Mouse (Mus musculus) cerebral cortex, adult 2 months (tissue): ENCODE results near the gene F12.

Experiments used
- WGBS: fragments of 180-500 bp; shearing (Covaris S2); methylation state at CpG from one replicate; pipeline ENCODE4 v1.1.7; 2018; 5-methylcytosine and 5-hydroxymethylcytosine counted together

F12 gene

GRCm38 (mm10) chr13:55449679-55450441 lies 23.3 kb upstream of the F12 start:
- WGBS: 87% methylated on average over 17 of the region's 17 CpGs

- WGBS: 90% methylated on average over 9 of the region's 9 CpGs
Measured at GRCm38 (mm10) chr13:55449205-55449604, 22.6 kb upstream of the F12 start.

GRCm38 (mm10) chr13:55448131-55448530 lies 21.5 kb upstream of the F12 start:
- 86% methylated on average over 5 of the region's 5 CpGs for WGBS

GRCm38 (mm10) chr13:55447543-55447943 lies 20.9 kb upstream of the F12 start:
- 55% methylated on average over 3 of the region's 3 CpGs for WGBS

- WGBS: 79% methylated on average over 6 of the region's 6 CpGs
Measured at GRCm38 (mm10) chr13:55446483-55447105, 20.0 kb upstream of the F12 start.

GRCm38 (mm10) chr13:55445361-55446091 lies 18.9 kb upstream of the F12 start:
- 5% methylated on average over 66 of the region's 66 CpGs for WGBS

- WGBS: under 1% methylated on average over 35 of the region's 35 CpGs
Measured at GRCm38 (mm10) chr13:55444937-55445315, 18.3 kb upstream of the F12 start, which contains the start of gene Grk6. Grk6 (plus strand) TSS chr13:55445072.

GRCm38 (mm10) chr13:55444286-55444936 lies 17.8 kb upstream of the F12 start:
- under 1% methylated on average over 33 of the region's 33 CpGs for WGBS

- 32% methylated on average over 9 of the region's 9 CpGs for WGBS
Measured at GRCm38 (mm10) chr13:55443799-55444285, 17.2 kb upstream of the F12 start.

- WGBS: 86% methylated on average over 15 of the region's 15 CpGs
Measured at GRCm38 (mm10) chr13:55437111-55437629, 10.6 kb upstream of the F12 start.

GRCm38 (mm10) chr13:55431889-55432685 lies 5.5 kb upstream of the F12 start:
- WGBS: 71% methylated on average over 10 of the region's 10 CpGs

GRCm38 (mm10) chr13:55430566-55430965 lies 4.0 kb upstream of the F12 start:
- WGBS: 65% methylated on average over 2 of the region's 2 CpGs

GRCm38 (mm10) chr13:55429226-55429888 lies 2.8 kb upstream of the F12 start:
- WGBS: 78% methylated on average over 12 of the region's 12 CpGs

- WGBS: 8% methylated on average over 35 of the region's 35 CpGs
Measured at GRCm38 (mm10) chr13:55420933-55421800, 5.4 kb downstream of the F12 start.

- WGBS: 39% methylated on average over 51 of the region's 51 CpGs
Measured at GRCm38 (mm10) chr13:55420018-55420932, 6.3 kb downstream of the F12 start.

GRCm38 (mm10) chr13:55419142-55419541 lies 7.5 kb downstream of the F12 start:
- 78% methylated on average over 5 of the region's 5 CpGs for WGBS

- 13% methylated on average over 12 of the region's 12 CpGs for WGBS
Measured at GRCm38 (mm10) chr13:55418004-55418403, 8.6 kb downstream of the F12 start.

- WGBS: 14% methylated on average over 41 of the region's 41 CpGs
Measured at GRCm38 (mm10) chr13:55414743-55415380, 11.7 kb downstream of the F12 start, which contains the start of gene Pfn3. Pfn3 (minus strand) TSS chr13:55415232.
